Mouse (Mus musculus) brown adipose tissue, adult 24 weeks (tissue): Measurements from ENCODE around the gene Serpina16. TPM values are rescaled to one million over a fixed set of nuclear protein-coding genes. Genes with fewer than 3 reads are reported as not detected.

ENCODE experiments used
- H3K27ac ChIP-seq: fragments of 200-500 bp; replicated peaks from 2 replicates; pipeline ENCODE4 v1.5.1; 2012; ENCODE audit warnings: low read depth, mild to moderate bottlenecking, low read length
- H3K4me1 ChIP-seq: fragments of 200-500 bp; 2 replicates; pipeline ENCODE4 v1.6.1; 2012; ENCODE audit warnings: low read length, mixed read lengths; ENCODE audit not compliant: control insufficient read depth, insufficient read depth, insufficient read length
- H3K4me3 ChIP-seq: fragments of 200-500 bp; 2 replicates; pipeline ENCODE4 v1.5.1; 2012; ENCODE audit warnings: low read depth, mild to moderate bottlenecking, low read length, moderate library complexity; ENCODE audit not compliant: insufficient read depth
- polyA plus RNA-seq: library from polyadenylated mRNA; stranded (reverse); fragments of >200 nt; gene quantifications from 2 replicates; pipeline ENCODE4 v1.2.4, GENCODE M21; 2012; ENCODE audit not compliant: missing spikeins, insufficient read depth, insufficient read length

Serpina16 gene
- polyA plus RNA-seq, 1 experiment, result not detected

DNA sequence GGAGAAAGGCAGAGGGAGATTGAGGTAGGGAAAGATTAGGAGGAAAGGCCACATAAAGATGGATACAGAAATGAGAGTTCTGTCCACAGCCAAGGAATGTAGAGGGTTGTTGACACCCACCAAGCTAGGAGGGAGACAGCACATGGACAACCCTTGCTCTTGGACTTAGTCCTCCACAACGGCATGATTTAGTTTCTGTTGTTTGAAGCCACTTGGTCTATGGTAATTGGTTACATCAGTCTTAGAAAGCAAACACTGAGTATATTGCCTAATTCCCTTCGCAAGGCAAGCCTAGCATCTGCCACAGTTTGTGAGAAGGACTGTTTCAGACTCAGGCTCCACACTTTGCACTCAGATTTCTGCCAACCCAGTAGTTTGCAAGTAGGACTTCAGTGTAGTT is 40.1 kb downstream of the Serpina16 start:
- Histone ChIP-seq H3K4me1 (no peaks in the 10 kb centered on the region), H3K27ac (no peak overlapping the region), H3K4me3 (no peak overlapping the region)

DNA sequence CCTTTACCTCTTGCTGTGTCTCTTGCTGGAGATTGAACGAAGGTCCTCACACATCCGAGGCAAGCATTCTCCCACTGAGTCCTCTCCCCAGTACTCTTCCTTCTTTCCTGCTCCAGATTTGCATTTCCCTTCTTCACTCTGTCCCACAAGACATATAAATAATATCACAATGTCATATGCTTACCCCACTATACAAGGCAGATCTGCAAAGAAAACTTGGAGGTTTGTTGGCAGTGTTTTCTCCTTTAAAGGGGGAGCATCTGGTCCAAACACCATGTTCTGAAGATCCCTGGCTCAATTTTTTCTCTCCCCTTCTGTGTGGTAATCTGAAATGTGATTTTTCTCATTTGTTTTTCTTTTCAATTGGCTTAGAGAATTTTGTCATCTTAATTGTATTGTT is 41.5 kb downstream of the Serpina16 start:
- no peak overlapping the region for H3K27ac ChIP-seq
- H3K4me3 ChIP-seq, result no peak overlapping the region
- no peaks in the 10 kb centered on the region for H3K4me1 ChIP-seq

DNA sequence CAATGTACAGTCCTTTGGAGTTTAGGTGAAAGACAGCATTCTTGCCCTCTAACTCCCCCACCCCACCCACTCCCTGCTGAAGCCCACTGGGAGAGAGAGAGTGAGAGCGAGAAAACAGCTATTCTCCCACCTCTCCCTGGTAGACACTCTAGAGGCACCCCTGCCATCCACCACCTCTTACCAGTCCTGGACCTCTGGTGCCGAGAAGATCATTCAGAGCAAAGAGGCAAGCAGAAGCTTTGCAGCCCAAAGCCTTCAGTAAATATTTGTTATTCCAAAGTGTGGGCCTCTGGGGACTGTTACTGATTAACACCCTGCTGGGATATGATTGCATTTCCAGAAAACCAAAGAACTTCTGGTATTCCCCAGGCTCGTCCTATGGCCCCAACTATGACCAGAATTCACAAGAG is 44.7 kb downstream of the Serpina16 start, which contains the start of gene Serpina10:
Gene Serpina10 (minus strand): TSS at position 242 of the 410 bp plus-strand sequence.
- H3K4me1 ChIP-seq, result no peaks in the 10 kb centered on the region
- H3K4me3 ChIP-seq, result no peak within 1 kb of the TSS
- no peak within 1 kb of the TSS for H3K27ac ChIP-seq

Other genes with a start within 250 kb of the Serpina16 start
- 2,121 and 2,899 TPM in 2 replicates for gene Ifi27, start 241.9 kb downstream of the Serpina16 start, polyA plus RNA-seq
- gene Ifi27l2a, start 232.5 kb downstream of the Serpina16 start, polyA plus RNA-seq, result 1,113 and 2,189 TPM in 2 replicates
- gene Ifi27l2b, start 218.9 kb downstream of the Serpina16 start, polyA plus RNA-seq, result not detected in 2 replicates
- 1.0 and 3.8 TPM in 2 replicates for gene Ppp4r4, start 143.9 kb downstream of the Serpina16 start, polyA plus RNA-seq
- gene Serpina10, start 44.7 kb downstream of the Serpina16 start, polyA plus RNA-seq, result not detected in 2 replicates
- not detected in 2 replicates for gene Serpina6, start 18.9 kb downstream of the Serpina16 start, polyA plus RNA-seq
- gene Serpina1f, start 19.4 kb upstream of the Serpina16 start, polyA plus RNA-seq, result not detected in 2 replicates
- 5.8 TPM in 1 of 2 replicates, not detected in the other for gene Serpina1d, start 97.5 kb upstream of the Serpina16 start, polyA plus RNA-seq
- 1.0 and 5.0 TPM in 2 replicates for gene Serpina1b, start 154.2 kb upstream of the Serpina16 start, polyA plus RNA-seq
- gene Serpina1a, start 187.4 kb upstream of the Serpina16 start, polyA plus RNA-seq, result 8.7 TPM in 1 of 2 replicates, not detected in the other
- gene Serpina1c, start 228.7 kb upstream of the Serpina16 start, polyA plus RNA-seq, result 2.3 and 5.3 TPM in 2 replicates